Mouse (Mus musculus) forebrain, postnatal 0 days (tissue): ENCODE measurements around the gene Mapk1. TPM values are rescaled to one million over a fixed set of nuclear protein-coding genes. Genes with fewer than 3 reads are reported as not detected.

ENCODE experiments used
- ATAC-seq: fragments of 200-750 bp; cut with Nextera tagmentation; 2 replicates; pipeline ENCODE4 v1.8.0; 2017; ENCODE audit warnings: mild to moderate bottlenecking, moderate library complexity
- DNase-seq: peaks from one replicate; pipeline ENCODE4 v3.0.0-alpha.2; 2015
- H3K27ac ChIP-seq: fragments of 300-500 bp; sonication (generic); 2 replicates; pipeline ENCODE4 v1.5.1; 2014; ENCODE audit warnings: low read depth, mild to moderate bottlenecking, antibody characterized with exemption, low read length, moderate library complexity, mixed read lengths
- H3K27me3 ChIP-seq: fragments of 300-500 bp; sonication (generic); 2 replicates; pipeline ENCODE4 v1.6.1; 2014; ENCODE audit warnings: mild to moderate bottlenecking, low read length, mixed read lengths; ENCODE audit not compliant: insufficient read depth
- H3K36me3 ChIP-seq: fragments of 300-500 bp; sonication (generic); 2 replicates; pipeline ENCODE4 v1.6.1; 2014; ENCODE audit warnings: mild to moderate bottlenecking, moderate library complexity; ENCODE audit not compliant: insufficient read depth
- H3K4me1 ChIP-seq: fragments of 300-500 bp; sonication (generic); 2 replicates; pipeline ENCODE4 v1.6.1; 2014; ENCODE audit warnings: antibody characterized with exemption; ENCODE audit not compliant: insufficient read depth
- H3K4me2 ChIP-seq: fragments of 300-500 bp; sonication (generic); 2 replicates; pipeline ENCODE4 v1.6.1; 2014; ENCODE audit warnings: low read depth, mild to moderate bottlenecking, moderate library complexity
- H3K4me3 ChIP-seq: fragments of 300-500 bp; sonication (generic); 2 replicates; pipeline ENCODE4 v1.5.1; 2014; ENCODE audit warnings: low read depth, low read length, mixed read lengths
- H3K9ac ChIP-seq: fragments of 300-500 bp; sonication (generic); 2 replicates; pipeline ENCODE4 v1.6.1; 2014; ENCODE audit warnings: mild to moderate bottlenecking
- H3K9me3 ChIP-seq: fragments of 300-500 bp; sonication (generic); 2 replicates; pipeline ENCODE4 v1.6.1; 2016; ENCODE audit warnings: low read length
- CTCF ChIP-seq: sonication (generic); IDR thresholded peaks from 2 replicates; pipeline ENCODE4 v1.5.1; 2016; ENCODE audit warnings: antibody characterized with exemption, control low read depth, low read depth
- WGBS: fragments of 180-500 bp; shearing (Covaris S2); extraction: QIAGEN DNeasy Blood & Tissue Kit; methylation state at CpG from one replicate; pipeline ENCODE4 v1.1.7; 2014; 5-methylcytosine and 5-hydroxymethylcytosine counted together
- polyA plus RNA-seq: library from polyadenylated mRNA; unstranded; fragments of >200 nt; fragmentation: Nextera tagmentation; extraction: Ambion mirVana; gene quantifications from 2 replicates; pipeline ENCODE4 v1.2.1, GENCODE M21; 2015
- total RNA-seq: library from RNA; depleted of rRNA; stranded (reverse); fragments of >200 nt; gene quantifications from 2 replicates; pipeline ENCODE4 v1.2.3, GENCODE M21; 2014

Mapk1 gene
- total and polyA plus RNA-seq, 2 experiments from 2014 or later: 207 to 231 TPM

GRCm38 (mm10) chr16:16978765-16979164, 4.4 kb upstream of the Mapk1 start:
- 87% methylated on average over 2 of the region's 2 CpGs for WGBS
- no peak for DNase-seq
- Histone ChIP-seq H3K9ac (no peak overlapping the region), H3K27me3 (no peaks in the 10 kb centered on the region), H3K27ac (no peak overlapping the region), H3K4me1 (0 out of 2 replicates have a peak, but pooled peaks cover 2% of the 10 kb centered on the region), H3K9me3 (0 out of 2 replicates have a peak, but pooled peaks cover 4% of the 10 kb centered on the region), H3K36me3 (no peaks in the 10 kb centered on the region), H3K4me2 (no peak overlapping the region), H3K4me3 (no peak overlapping the region)
- TF ChIP-seq CTCF: no peak
- ATAC-seq: no peak

- H3K9me3 ChIP-seq: no peaks in the 10 kb centered on the region
- DNase-seq (no peak), ATAC-seq (peak; percentile 27)
- H3K27me3 ChIP-seq: no peaks in the 10 kb centered on the region
- no peak for TF ChIP-seq CTCF
- peak overlapping the region; percentile 99 for H3K27ac ChIP-seq
- peak overlapping the region; percentile 99 for H3K4me3 ChIP-seq
- peak overlapping the region; percentile 96 for H3K9ac ChIP-seq
- peak overlapping the region; percentile 70 for H3K4me2 ChIP-seq
- WGBS: 42% methylated on average over 1 of the region's 2 CpGs
- H3K36me3 ChIP-seq: no peaks in the 10 kb centered on the region
- peaks cover 20% of the 10 kb centered on the region for H3K4me1 ChIP-seq
These were observed 546 bp upstream of the Mapk1 start for GRCm38 (mm10) chr16:16982636-16983035.

DNA sequence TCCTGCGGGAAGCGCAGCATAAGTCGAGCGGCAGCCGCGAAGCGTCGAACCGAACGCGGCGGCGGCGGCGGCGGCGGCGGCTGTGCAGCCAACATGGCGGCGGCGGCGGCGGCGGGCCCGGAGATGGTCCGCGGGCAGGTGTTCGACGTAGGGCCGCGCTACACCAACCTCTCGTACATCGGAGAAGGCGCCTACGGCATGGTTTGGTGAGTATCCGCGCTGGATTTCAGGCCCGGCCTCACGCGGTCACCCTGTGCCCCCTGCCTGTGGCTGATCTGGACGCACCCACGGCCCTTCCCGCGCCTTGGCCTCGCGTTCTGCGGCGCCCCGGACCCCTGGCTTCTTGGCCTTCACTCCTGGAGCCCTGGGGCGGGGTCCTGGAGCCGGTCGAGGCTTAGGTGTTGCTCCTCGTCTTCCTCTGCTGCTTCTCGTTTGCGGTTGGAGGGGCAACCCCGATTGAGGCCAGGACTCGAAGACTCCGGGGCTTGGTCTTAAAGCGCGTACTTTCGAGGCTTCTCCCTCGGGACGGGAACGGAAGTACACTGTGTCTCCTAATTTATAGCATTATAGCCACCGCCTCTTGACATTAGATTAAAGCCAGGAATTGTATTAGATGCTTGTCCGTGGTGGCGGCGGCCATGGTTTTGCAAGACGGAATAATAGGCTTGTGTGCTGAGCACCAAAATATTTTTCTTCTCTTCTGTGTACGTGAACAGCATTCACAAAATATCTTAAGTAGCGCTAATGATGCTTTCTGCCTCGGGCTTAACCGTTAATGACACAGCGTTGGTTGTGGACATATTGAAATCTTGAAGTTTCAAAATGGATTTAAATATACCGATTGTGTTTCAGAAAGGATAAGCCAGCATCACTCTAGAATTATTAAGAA, 596 bp downstream of the Mapk1 start:
- WGBS: under 1% methylated on average over 52 of the region's 75 CpGs
- ATAC-seq: peak; percentile 73

DNA sequence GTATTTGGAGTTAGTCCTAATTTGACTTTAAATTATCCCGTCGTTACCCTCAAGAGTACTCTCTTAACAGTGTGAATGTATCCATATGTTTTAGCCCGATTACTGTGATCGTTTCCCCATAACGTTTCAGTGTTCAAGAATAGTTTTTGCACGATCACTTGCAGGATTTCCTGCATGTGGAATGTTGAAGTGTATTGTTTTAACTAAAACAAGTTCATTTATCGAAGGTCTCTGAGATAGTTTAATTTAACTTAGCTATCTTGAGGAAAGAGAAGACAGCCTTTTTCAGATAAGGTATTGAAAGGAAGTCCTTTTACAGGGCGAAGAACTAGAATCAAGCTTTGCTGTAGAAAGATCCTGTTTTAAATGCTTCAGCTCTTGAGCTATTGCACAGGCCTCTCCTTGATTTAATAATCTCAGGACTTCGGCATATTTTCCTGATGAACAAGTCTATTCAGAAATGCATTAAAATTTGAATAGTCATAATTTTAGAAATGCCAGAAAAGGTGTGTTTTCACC, 1.3 kb downstream of the Mapk1 start:
- no peaks in the 10 kb centered on the region for H3K27me3 ChIP-seq
- 15% methylated on average over 9 of the region's 9 CpGs for WGBS
- no peaks in the 10 kb centered on the region for H3K9me3 ChIP-seq
- ATAC-seq (no peak), DNase-seq (no peak)
- H3K27ac ChIP-seq: no peak overlapping the region; the same call in 1 of the 2 replicates
- H3K4me2 ChIP-seq: peak overlapping the region; percentile 70
- no peak for TF ChIP-seq CTCF
- peaks cover 20% of the 10 kb centered on the region for H3K4me1 ChIP-seq
- H3K9ac ChIP-seq: peak overlapping the region; percentile 96
- H3K36me3 ChIP-seq: no peaks in the 10 kb centered on the region
- peak overlapping the region; percentile 99 for H3K4me3 ChIP-seq

More for the DNA sequence above, 596 bp downstream of the Mapk1 start:
- peak; percentile 58 for DNase-seq
- Histone ChIP-seq H3K9me3 (no peaks in the 10 kb centered on the region), H3K4me2 (peak overlapping the region; percentile 70), H3K4me1 (peaks cover 20% of the 10 kb centered on the region), H3K4me3 (peak overlapping the region; percentile 99), H3K9ac (peak overlapping the region; percentile 96), H3K27me3 (no peaks in the 10 kb centered on the region), H3K27ac (peak overlapping the region; percentile 99), H3K36me3 (no peaks in the 10 kb centered on the region)
- no peak for TF ChIP-seq CTCF

DNA sequence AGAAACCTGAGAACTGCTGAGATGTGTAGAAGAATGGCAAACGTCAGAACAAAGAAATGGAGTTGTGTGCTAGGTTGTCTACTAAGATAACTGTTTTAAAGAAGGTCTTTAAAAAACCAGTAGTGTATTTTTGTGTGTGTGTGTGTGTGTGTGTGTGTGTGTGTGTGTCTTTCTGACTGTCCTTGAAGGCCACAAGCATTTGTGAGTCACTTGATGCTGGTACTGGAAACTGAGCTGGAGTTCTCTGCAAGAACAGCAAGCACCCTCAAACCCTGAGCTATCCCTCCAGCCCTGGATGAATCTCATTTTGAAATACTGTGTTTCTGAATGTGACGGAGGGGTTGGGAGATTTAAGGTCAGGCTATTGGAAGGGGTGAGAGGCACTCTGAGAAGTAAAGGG, 4.1 kb downstream of the Mapk1 start:
- Histone ChIP-seq H3K4me1 (peaks cover 20% of the 10 kb centered on the region), H3K4me2 (no peak overlapping the region), H3K9me3 (no peaks in the 10 kb centered on the region), H3K36me3 (no peaks in the 10 kb centered on the region), H3K4me3 (no peak overlapping the region), H3K27me3 (no peaks in the 10 kb centered on the region), H3K9ac (no peak overlapping the region), H3K27ac (no peak overlapping the region)
- WGBS: 84% methylated on average over 2 of the region's 2 CpGs
- ATAC-seq: no peak
- TF ChIP-seq CTCF: no peak
- no peak for DNase-seq

- DNase-seq: no peak
- H3K9me3 ChIP-seq: no peaks in the 10 kb centered on the region
- no peak overlapping the region for H3K27ac ChIP-seq
- no peak overlapping the region for H3K9ac ChIP-seq
- no peak for ATAC-seq
- TF ChIP-seq CTCF: no peak
- H3K27me3 ChIP-seq: no peaks in the 10 kb centered on the region
- no peak overlapping the region for H3K4me3 ChIP-seq
- H3K4me2 ChIP-seq: no peak overlapping the region
- peaks cover 18% of the 10 kb centered on the region for H3K4me1 ChIP-seq
- WGBS: 90% methylated on average over 5 of the region's 5 CpGs
- H3K36me3 ChIP-seq: no peaks in the 10 kb centered on the region
These were observed 5.7 kb downstream of the Mapk1 start for GRCm38 (mm10) chr16:16988842-16989241.

- H3K4me2 ChIP-seq: no peak overlapping the region
- ATAC-seq (no peak), DNase-seq (no peak)
- H3K27ac ChIP-seq: no peak overlapping the region
- H3K36me3 ChIP-seq: no peaks in the 10 kb centered on the region
- H3K9ac ChIP-seq: no peak overlapping the region
- no peak overlapping the region for H3K4me3 ChIP-seq
- peaks cover 16% of the 10 kb centered on the region for H3K4me1 ChIP-seq
- H3K27me3 ChIP-seq: no peaks in the 10 kb centered on the region
- 71% methylated on average over 4 of the region's 4 CpGs for WGBS
- no peaks in the 10 kb centered on the region for H3K9me3 ChIP-seq
- no peak for TF ChIP-seq CTCF
These were observed 6.8 kb downstream of the Mapk1 start for GRCm38 (mm10) chr16:16990021-16990420.
